Comparison of ENCODE assay signal across 8 mouse cellular contexts in the genomic region with DNA sequence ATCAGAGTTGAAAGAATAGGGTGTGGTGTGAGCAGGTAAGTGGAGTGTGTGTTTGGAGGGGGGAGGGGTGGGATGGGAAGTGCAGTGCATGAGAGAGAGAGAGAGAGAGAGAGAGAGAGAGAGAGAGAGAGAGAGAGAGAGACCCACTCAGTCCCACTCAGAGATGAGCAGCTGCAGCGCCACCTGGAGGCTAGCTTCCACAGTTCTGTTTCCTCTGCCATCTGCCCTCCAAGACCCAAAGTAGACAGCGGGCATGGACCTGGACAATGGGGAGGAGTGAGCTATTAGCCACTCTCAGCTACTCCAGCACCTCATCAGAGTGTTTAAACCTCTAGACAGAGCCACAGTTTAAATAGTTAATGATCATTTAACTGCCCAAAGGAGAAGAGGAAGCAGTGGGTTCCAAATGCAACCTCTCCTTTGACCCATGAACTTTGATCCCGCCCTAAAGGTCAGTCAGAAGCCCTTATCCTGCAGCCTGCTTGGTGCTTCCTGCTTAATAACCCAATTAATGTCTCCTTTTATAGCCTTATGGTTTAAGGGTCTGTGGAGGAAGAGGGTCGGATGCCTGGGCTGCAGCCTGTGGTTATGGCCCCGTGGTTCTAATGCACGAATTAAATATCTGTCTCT.
DNase-seq lines count a peak whose midpoint lies in the region; ATAC-seq and TF ChIP-seq lines count a peak whose summit lies in the region.

No protein-coding gene starts in this region.

- peak; percentile 77 for DNase-seq in embryo, embryonic 10 days (ENCODE audit: low spot score)
- DNase-seq in embryo, embryonic 9.5 days (ENCODE audit: extremely low spot score), result no peak
- DNase-seq in thymus, adult 2 months, result peak; percentile 18
- no peak for DNase-seq in thymus, adult 18-20 months
- no peak for DNase-seq in liver, embryonic 14.5 days (ENCODE audit: low read depth in 3 of 3, low spot score in 3 of 3)
- DNase-seq in yolk sac, embryonic 10.5 days (ENCODE audit: low spot score), result peak; percentile 48
- DNase-seq in layer of hippocampus, adult 9-10 months (ENCODE audit: low spot score), result no peak
- no peak for DNase-seq in frontal cortex, postnatal 10 days (ENCODE audit: low spot score in 2 of 2)

- H3K9me3 ChIP-seq in liver, embryonic 14.5 days (ENCODE audit: control insufficient read depth, low read length), result no peaks in the 10 kb centered on the region

- no peaks in the 10 kb centered on the region for H3K27me3 ChIP-seq in thymus, adult 2 months (ENCODE audit: control insufficient read depth, insufficient read depth, low read length)
- H3K27me3 ChIP-seq in liver, embryonic 14.5 days (ENCODE audit: control insufficient read depth, insufficient read depth, low read length), result no peaks in the 10 kb centered on the region

- 35% methylated on average over 6 of the region's 6 CpGs for WGBS in thymus, adult 2 months
- WGBS in liver, embryonic 14.5 days (ENCODE audit: insufficient replicate concordance), result 43% methylated on average over 6 of the region's 6 CpGs

- no peak for TF ChIP-seq CTCF in thymus, adult 2 months (IDR thresholded peaks at IDR 0.05; ENCODE audit: borderline replicate concordance, control insufficient read depth, extremely low read depth, insufficient read depth, low read length, poor library complexity)
- peak; percentile 49 for TF ChIP-seq CTCF in liver, embryonic 14.5 days (IDR thresholded peaks at IDR 0.05; ENCODE audit: low read depth)

- no peak overlapping the region for H3K4me3 ChIP-seq in thymus, adult 2 months (ENCODE audit: control insufficient read depth, insufficient read depth, low read length)
- no peak overlapping the region for H3K4me3 ChIP-seq in liver, embryonic 14.5 days (ENCODE audit: insufficient read depth in 1 of 2, low read depth in 2 of 2, low read length in 2 of 2)

- no peak overlapping the region for H3K4me2 ChIP-seq in liver, embryonic 14.5 days (ENCODE audit: low read depth)

- H3K4me1 ChIP-seq in thymus, adult 2 months (replicated peaks; ENCODE audit: control insufficient read depth, insufficient read depth, low read length), result no peaks in the 10 kb centered on the region
- H3K4me1 ChIP-seq in liver, embryonic 14.5 days (replicated peaks; ENCODE audit: control insufficient read depth in 2 of 2, insufficient read depth in 2 of 2, low read length in 1 of 2), result 0 out of 4 replicates have a peak, but pooled peaks cover 0 to 3% of the 10 kb centered on the region in 2 experiments

- no peaks in the 10 kb centered on the region for H3K36me3 ChIP-seq in thymus, adult 2 months (ENCODE audit: control insufficient read depth, insufficient read depth, low read length)
- no peaks in the 10 kb centered on the region for H3K36me3 ChIP-seq in liver, embryonic 14.5 days (replicated peaks; ENCODE audit: control insufficient read depth, insufficient read depth, low read depth)

- H3K9ac ChIP-seq in liver, embryonic 14.5 days (replicated peaks), result no peak overlapping the region

- no peak for TF ChIP-seq EP300 in liver, embryonic 14.5 days (IDR thresholded peaks at IDR 0.05; ENCODE audit: low read depth)

- TF ChIP-seq POLR2A in thymus, adult 2 months (IDR thresholded peaks at IDR 0.05; ENCODE audit: control insufficient read depth, extremely low read depth, insufficient read depth, low read length, poor library complexity), result no peak

- no peak for ATAC-seq in liver, embryonic 14.5 days (ENCODE audit: insufficient read depth)

- no peak overlapping the region for H3K27ac ChIP-seq in thymus, adult 2 months (ENCODE audit: control insufficient read depth, insufficient read depth, low read length)
- H3K27ac ChIP-seq in liver, embryonic 14.5 days, result no peak overlapping the region

Comparison
In these comparisons a context has a peak if more than half of its experiments do, and no peak if none do; other contexts are left out.
1. DNase-seq: peak in embryo, embryonic 10 days (single experiment), thymus, adult 2 months (single experiment) and yolk sac, embryonic 10.5 days (single experiment); none in embryo, embryonic 9.5 days (single experiment), thymus, adult 18-20 months (0 of 2), liver, embryonic 14.5 days (0 of 3), layer of hippocampus, adult 9-10 months (single experiment) and frontal cortex, postnatal 10 days (0 of 2).